Mouse (Mus musculus) cerebellum, adult 2 months (tissue): ENCODE measurements around the gene Cacna1h.

Experiments used
- CTCF ChIP-seq: fragments of 200-500 bp; IDR thresholded peaks from 2 replicates; pipeline ENCODE4 v1.5.1; 2011; ENCODE audit warnings: low read depth, mild to moderate bottlenecking, control low read depth, low read length, moderate library complexity, borderline replicate concordance; ENCODE audit not compliant: insufficient read depth
- POLR2A ChIP-seq: fragments of 200-500 bp; IDR thresholded peaks from 2 replicates; pipeline ENCODE4 v1.6.1; 2011; ENCODE audit warnings: low read length, control low read depth, borderline replicate concordance; ENCODE audit not compliant: insufficient read depth

DNA sequence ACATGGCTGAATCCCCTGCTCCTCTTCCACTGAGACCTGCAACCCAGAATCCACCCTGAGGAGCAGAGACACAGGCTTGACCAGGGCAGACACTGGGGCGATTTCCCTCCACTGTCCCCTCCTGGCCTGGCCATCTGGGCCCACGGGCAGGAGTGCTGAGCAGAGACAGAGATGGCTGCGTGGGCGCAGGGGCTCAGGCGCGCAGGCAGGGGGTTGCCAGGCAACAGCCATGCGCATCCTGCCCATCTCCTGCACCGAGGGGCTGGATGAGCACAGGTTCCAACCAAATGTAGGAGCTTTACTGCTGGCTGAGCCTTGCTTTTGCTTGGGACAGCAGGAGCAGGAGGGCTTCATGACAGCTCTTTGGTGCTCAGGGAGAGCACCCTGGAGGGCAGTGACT, 23.0 kb upstream of the Cacna1h start:
- TF ChIP-seq POLR2A (no peak), CTCF (no peak)
